33 mouse cellular contexts compared by ENCODE assay signal in genomic region chr14:52059982-52060381, GRCm38 (mm10). TPM values are rescaled to one million over a fixed set of nuclear protein-coding genes. Genes with fewer than 3 reads are reported as not detected.
DNase-seq lines count a peak whose midpoint lies in the region; ATAC-seq and TF ChIP-seq lines count a peak whose summit lies in the region.
"Had no signal": no experiment of that assay in that cellular context is flagged by ENCODE, and none has a peak within 500 bp of the region (broad histone marks: within the 10 kb centered on the region; RNA-seq: fewer than 3 reads in every experiment).

No protein-coding gene starts in this region.

- no peak overlapping the region for H3K4me3 ChIP-seq in lung, postnatal 0 days (ENCODE audit: low read depth, low read length)
- H3K4me3 ChIP-seq: forebrain, embryonic 13.5 days; hindbrain, embryonic 15.5 days; stomach, embryonic 15.5 days had no signal

- DNase-seq in cerebellum, adult 11 months = peak; percentile 53
- no peak for DNase-seq in cerebellum, postnatal 4 days (ENCODE audit: low spot score in 2 of 2)
- peak; percentile 14 for DNase-seq in right cerebral cortex, adult 18-20 months
- DNase-seq in right cerebral cortex, postnatal 25 days = no peak
- peak; percentile 77 for DNase-seq in cerebellum, adult 9-11 months
- no peak for DNase-seq in thymus, postnatal 36 days
- DNase-seq in lung, postnatal 0 days (ENCODE audit: low spot score) = no peak
- no peak for DNase-seq in urinary bladder, postnatal 10 days (ENCODE audit: low spot score)
- DNase-seq: adrenal gland, postnatal 25 days; gastrocnemius, postnatal 10 days; heart, postnatal 36 days; kidney, adult 8-10 months; kidney, postnatal 14 days; liver; lung, adult 2 months; lung, postnatal 14 days; midbrain, embryonic 14.5 days; right cerebral cortex, postnatal 14 days; thymus, postnatal 25 days had no signal

- no peak overlapping the region for H3K27ac ChIP-seq in lung, postnatal 0 days (ENCODE audit: low read length)
- H3K27ac ChIP-seq: forebrain, embryonic 13.5 days; hindbrain, embryonic 15.5 days; liver, embryonic 14.5 days; stomach, embryonic 15.5 days had no signal

- H3K9me3 ChIP-seq in lung, postnatal 0 days (ENCODE audit: low read length) = no peaks in the 10 kb centered on the region
- H3K9me3 ChIP-seq: forebrain, embryonic 13.5 days; G1E; hindbrain, embryonic 15.5 days; stomach, embryonic 15.5 days had no signal

- no peaks in the 10 kb centered on the region for H3K4me1 ChIP-seq in lung, postnatal 0 days (ENCODE audit: insufficient read depth, low read depth, low read length)
- H3K4me1 ChIP-seq: forebrain, embryonic 13.5 days; hindbrain, embryonic 15.5 days; stomach, embryonic 15.5 days had no signal

- no peak for TF ChIP-seq CTCF in lung, postnatal 0 days (IDR thresholded peaks at IDR 0.05)

- H3K36me3 ChIP-seq in lung, postnatal 0 days (ENCODE audit: insufficient read depth, low read length) = no peaks in the 10 kb centered on the region
- H3K36me3 ChIP-seq: G1E; hindbrain, embryonic 15.5 days; stomach, embryonic 15.5 days had no signal

- H3K27me3 ChIP-seq in lung, postnatal 0 days (replicated peaks; ENCODE audit: insufficient read depth, low read length) = no peaks in the 10 kb centered on the region
- H3K27me3 ChIP-seq: CH12.LX; forebrain, embryonic 13.5 days; hindbrain, embryonic 15.5 days; Patski; stomach, embryonic 15.5 days had no signal

- no peak for TF ChIP-seq EP300 in lung, postnatal 0 days (IDR thresholded peaks at IDR 0.05)

- WGBS in lung, postnatal 0 days = 49% methylated on average over 4 of the region's 4 CpGs

- no peak overlapping the region for H3K4me2 ChIP-seq in lung, postnatal 0 days (replicated peaks; ENCODE audit: low read depth, low read length)
- H3K4me2 ChIP-seq: forebrain, embryonic 13.5 days; heart, embryonic 11.5 days; hindbrain, embryonic 15.5 days; stomach, embryonic 15.5 days had no signal

- no peak for ATAC-seq in lung, postnatal 0 days
- ATAC-seq: forebrain, embryonic 13.5 days; Patski had no signal

- H3K9ac ChIP-seq in lung, postnatal 0 days (replicated peaks; ENCODE audit: low read depth) = no peak overlapping the region
- H3K9ac ChIP-seq: forebrain, embryonic 13.5 days; hindbrain, embryonic 15.5 days; liver, embryonic 14.5 days; stomach, embryonic 15.5 days had no signal

RNA-seq across cellular contexts. Expression of gene Olfr221, which starts 17.7 kb away (rescaled TPM):
- polyA plus RNA-seq in lung, postnatal 0 days (2015; fragmentation: Nextera tagmentation; extraction: Ambion mirVana) = 0.08 TPM in 1 of 2 replicates, not detected in the other
- polyA plus RNA-seq: C2C12; embryonic facial prominence, embryonic 11.5 days; forebrain, embryonic 13.5 days; G1E; heart, embryonic 11.5 days; heart, embryonic 16.5 days; intestine, embryonic 14.5 days; limb, embryonic 11.5 days; liver, embryonic 14.5 days; lung, adult 2 months; midbrain, embryonic 14.5 days; neural tube, embryonic 14.5 days; Patski; stomach, embryonic 15.5 days had no signal

RNA-seq across cellular contexts. Expression of gene Zfp219, which starts 39.4 kb away (rescaled TPM):
- polyA plus RNA-seq in lung, postnatal 0 days (2015; fragmentation: Nextera tagmentation; extraction: Ambion mirVana) = 23.0 and 24.1 TPM in 2 replicates

RNA-seq across cellular contexts. Expression of gene Hnrnpc, which starts 43.8 kb away (rescaled TPM):
- 170 and 210 TPM in 2 replicates for polyA plus RNA-seq in lung, postnatal 0 days (2015; fragmentation: Nextera tagmentation; extraction: Ambion mirVana)

RNA-seq across cellular contexts. Expression of gene Tmem253, which starts 44.5 kb away (rescaled TPM):
- 0.66 and 0.96 TPM in 2 replicates for polyA plus RNA-seq in lung, postnatal 0 days (2015; fragmentation: Nextera tagmentation; extraction: Ambion mirVana)

RNA-seq across cellular contexts. Expression of gene Rpgrip1, which starts 50.5 kb away (rescaled TPM):
- 31.4 and 38.4 TPM in 2 replicates for polyA plus RNA-seq in lung, postnatal 0 days (2015; fragmentation: Nextera tagmentation; extraction: Ambion mirVana)

Comparison
In these comparisons a context has a peak if more than half of its experiments do, and no peak if none do; other contexts are left out.
1. DNase-seq: peak in cerebellum, adult 11 months (single experiment), right cerebral cortex, adult 18-20 months (single experiment) and cerebellum, adult 9-11 months (single experiment); none in cerebellum, postnatal 4 days (0 of 2), right cerebral cortex, postnatal 25 days (single experiment), thymus, postnatal 36 days (0 of 2), lung, postnatal 0 days (single experiment) and urinary bladder, postnatal 10 days (single experiment).